Mouse (Mus musculus): ENCODE measurements around the gene Itprip.

DNA sequence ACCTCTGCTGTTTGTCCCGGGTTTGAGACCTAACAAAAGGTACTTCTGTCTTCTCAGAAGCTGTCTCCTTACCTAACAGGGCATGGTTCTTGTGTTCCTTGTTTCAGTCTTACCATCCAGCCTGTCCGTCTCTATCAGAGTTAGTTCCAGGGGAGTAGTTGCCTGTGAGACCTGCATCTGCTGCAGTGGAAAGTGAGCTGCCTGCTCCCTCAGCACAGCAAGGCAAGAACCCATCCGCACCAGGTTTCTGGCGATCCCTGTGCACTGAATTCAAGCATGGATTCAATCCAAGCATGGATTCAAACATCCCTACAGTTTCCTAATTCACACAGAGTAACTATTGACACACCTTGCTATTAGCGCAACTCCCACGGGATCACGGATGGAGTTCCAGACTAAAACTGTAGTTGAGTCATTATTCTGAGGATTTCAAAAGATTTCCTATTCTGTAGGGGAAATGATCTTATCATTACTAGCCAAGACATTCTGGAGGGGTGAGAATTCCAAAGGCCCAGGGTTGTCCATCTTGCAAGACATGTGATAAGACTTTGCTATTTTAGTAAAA lies 48.9 kb downstream of the Itprip start:
- TF ChIP-seq POLR2A (IDR thresholded peaks at IDR 0.05; ENCODE audit: insufficient read length, low read depth) (no peak), MYOG (IDR thresholded peaks at IDR 0.05; ENCODE audit: control insufficient read depth in 1 of 3, insufficient read depth in 1 of 3, insufficient read length in 2 of 3, low read depth in 2 of 3) (no peak), TCF12 (IDR thresholded peaks at IDR 0.05; ENCODE audit: insufficient read depth, poor library complexity, severe bottlenecking) (no peak), TCF3 (IDR thresholded peaks at IDR 0.05; ENCODE audit: insufficient read length, low read depth) (no peak), E2F4 (IDR thresholded peaks at IDR 0.05; ENCODE audit: insufficient read depth) (no peak), POLR2AphosphoS2 (IDR thresholded peaks at IDR 0.05; ENCODE audit: insufficient read length, low read depth) (no peak)
